Mouse (Mus musculus) myocyte (in vitro differentiated cells): Measurements from ENCODE around the gene Rhod.

Experiments
- CEBPB ChIP-seq: IDR thresholded peaks from 2 replicates; pipeline ENCODE4 v1.6.1; 2011; ENCODE audit warnings: mild to moderate bottlenecking, moderate library complexity; ENCODE audit not compliant: poor library complexity, insufficient read depth, severe bottlenecking
- E2F4 ChIP-seq: IDR thresholded peaks from one replicate; pipeline ENCODE4 v1.6.1; 2011; ENCODE audit warnings: mild to moderate bottlenecking, control low read depth, moderate library complexity; ENCODE audit not compliant: insufficient read depth
- MAX ChIP-seq: IDR thresholded peaks from one replicate; pipeline ENCODE4 v1.6.1; 2011; ENCODE audit warnings: low read depth, mild to moderate bottlenecking, control low read depth
- MYOD1 ChIP-seq, 3 experiments: IDR thresholded peaks; one replicate each; pipeline ENCODE4 v1.6.1; 2011; ENCODE audit warnings: control low read depth in 2 of 3, low read depth in 2 of 3, mild to moderate bottlenecking in 2 of 3, moderate library complexity in 1 of 3; ENCODE audit not compliant: insufficient read length in 2 of 3, control insufficient read depth in 1 of 3
- POLR2A ChIP-seq: IDR thresholded peaks from one replicate; pipeline ENCODE4 v1.6.1; 2011; ENCODE audit warnings: low read depth, mild to moderate bottlenecking, control low read depth, moderate library complexity; ENCODE audit not compliant: insufficient read length
- POLR2AphosphoS2 ChIP-seq: IDR thresholded peaks from one replicate; pipeline ENCODE4 v1.6.1; 2011; ENCODE audit warnings: low read depth, control low read depth; ENCODE audit not compliant: insufficient read length
- REST ChIP-seq: IDR thresholded peaks from one replicate; pipeline ENCODE4 v1.6.1; 2011; ENCODE audit warnings: mild to moderate bottlenecking, control low read depth, moderate library complexity; ENCODE audit not compliant: insufficient read depth, insufficient read length
- TCF12 ChIP-seq: IDR thresholded peaks from one replicate; pipeline ENCODE4 v1.6.1; 2011; ENCODE audit warnings: mild to moderate bottlenecking, control low read depth; ENCODE audit not compliant: poor library complexity, insufficient read depth, severe bottlenecking
- USF1 ChIP-seq: IDR thresholded peaks from one replicate; pipeline ENCODE4 v1.6.1; 2011; ENCODE audit warnings: low read depth, mild to moderate bottlenecking, control low read depth, moderate library complexity

DNA sequence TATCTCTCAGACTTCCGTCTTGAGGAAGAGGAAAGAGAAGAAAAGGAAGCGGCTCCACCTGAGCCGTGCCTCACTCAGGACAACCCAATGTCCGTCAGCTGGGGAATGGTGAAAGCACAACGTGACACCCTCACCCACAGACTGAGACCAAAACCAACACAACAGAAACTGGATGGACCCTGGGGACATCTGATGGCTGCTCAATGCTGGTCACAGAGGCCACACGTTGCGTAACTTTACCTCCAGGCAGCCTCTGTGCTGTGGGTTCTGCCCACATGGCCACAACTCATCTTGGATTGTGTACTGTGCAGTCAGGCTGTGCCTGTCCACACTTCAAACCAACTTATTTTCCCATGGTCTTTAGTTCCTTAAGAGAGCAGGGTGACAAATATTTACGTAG is 22.7 kb upstream of the Rhod start:
- TF ChIP-seq POLR2A = no peak
- 0 out of 2 replicates have a peak, but pooled peaks have one; percentile 26 for TF ChIP-seq CEBPB
- no peak for TF ChIP-seq TCF12
- TF ChIP-seq USF1 = no peak
- no peak for TF ChIP-seq MAX
- TF ChIP-seq REST = no peak
- no peak for TF ChIP-seq MYOD1 (IDR thresholded peaks at IDR 0.05; ENCODE audit: control insufficient read depth in 1 of 3, insufficient read length in 2 of 3, low read depth in 2 of 3)
- TF ChIP-seq POLR2AphosphoS2 = no peak
- no peak for TF ChIP-seq E2F4
